Mouse (Mus musculus) large intestine, adult 2 months (tissue): ENCODE results near the gene Il27ra. TPM values are rescaled to one million over a fixed set of nuclear protein-coding genes. Genes with fewer than 3 reads are reported as not detected.

ENCODE experiments used
- DNase-seq: peaks from one replicate; pipeline ENCODE4 v3.0.0-alpha.2; 2012; ENCODE audit warnings: low read depth, low spot score
- WGBS: fragments of 180-500 bp; shearing (Covaris S2); methylation state at CpG from one replicate; pipeline ENCODE4 v1.1.7; 2018; 5-methylcytosine and 5-hydroxymethylcytosine counted together
- polyA plus RNA-seq: library from polyadenylated mRNA; depleted of rRNA; stranded (reverse); fragments of >200 nt; gene quantifications from 2 replicates; pipeline ENCODE4 v1.2.3, GENCODE M21; 2012

Il27ra gene
- polyA plus RNA-seq, 1 experiment, result 5.5 TPM

GRCm38 (mm10) chr8:84067047-84067573 lies 24.7 kb upstream of the Il27ra start:
- peak; percentile 60 for DNase-seq
- WGBS, result under 1% methylated on average over 58 of the region's 58 CpGs

- WGBS, result under 1% methylated on average over 51 of the region's 51 CpGs
- peak; percentile 100 for DNase-seq
Measured at GRCm38 (mm10) chr8:84066291-84066930, 24.0 kb upstream of the Il27ra start, which contains the start of gene Rfx1. Gene Rfx1, plus strand, starts transcription at chr8:84066834.

DNA sequence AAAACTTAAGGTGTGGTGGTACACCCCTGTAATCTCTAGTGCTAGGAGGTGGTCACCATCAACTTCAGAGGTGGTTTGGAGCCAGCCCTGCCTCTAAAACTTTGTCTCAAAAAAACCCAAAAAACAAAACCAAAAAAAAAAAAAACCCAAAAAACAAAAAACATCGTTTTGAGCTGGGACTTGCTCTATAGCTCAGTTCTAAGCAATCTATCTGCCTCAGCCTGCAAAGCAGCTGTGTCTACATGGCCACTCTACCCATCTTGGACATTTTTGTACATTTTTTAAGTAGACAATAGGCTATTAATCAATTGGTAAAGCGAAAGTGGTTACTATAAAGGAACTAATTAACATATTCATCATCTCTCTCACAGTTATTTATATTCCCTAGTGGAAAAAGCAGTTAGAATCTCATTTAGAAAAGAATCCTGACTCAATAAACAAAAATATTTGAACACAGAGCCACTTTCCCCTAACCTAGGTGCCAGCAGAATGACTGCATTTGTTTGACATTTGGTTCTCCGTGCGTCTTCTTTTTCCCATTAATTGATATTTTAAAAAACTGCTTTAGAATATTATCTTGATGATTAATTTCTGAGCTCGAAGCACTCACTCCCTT lies 23.2 kb upstream of the Il27ra start:
- 23% methylated on average over 5 of the region's 5 CpGs for WGBS
- DNase-seq, result no peak

- WGBS, result 98% methylated on average over 1 of the region's 1 CpGs
- no peak for DNase-seq
Measured at GRCm38 (mm10) chr8:84065037-84065436, 22.6 kb upstream of the Il27ra start, which contains the start of gene Gm10643. Gene Gm10643, minus strand, starts transcription at chr8:84065137.

GRCm38 (mm10) chr8:84063861-84064610 lies 21.6 kb upstream of the Il27ra start:
- 52% methylated on average over 8 of the region's 8 CpGs for WGBS

DNA sequence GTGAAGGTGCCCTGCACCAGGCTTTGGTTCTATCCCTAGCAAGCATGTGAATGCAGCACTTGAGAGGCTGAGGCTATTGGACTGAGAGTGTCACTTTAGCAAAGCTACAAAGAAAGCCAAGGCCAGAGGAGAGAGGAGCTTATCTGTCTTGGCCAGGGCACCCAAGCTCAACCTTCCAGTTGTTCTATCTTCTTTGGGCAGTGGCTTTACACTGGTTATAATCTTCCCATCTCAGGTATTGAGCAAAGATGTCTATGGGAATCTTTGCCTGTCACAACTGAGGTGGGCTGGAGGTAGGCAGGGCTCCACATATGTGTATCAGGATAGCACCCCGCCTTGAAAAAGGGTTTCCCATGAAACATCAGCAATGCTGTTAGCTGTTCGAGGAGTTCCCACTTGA lies 17.9 kb upstream of the Il27ra start:
- WGBS, result 85% methylated on average over 2 of the region's 2 CpGs
- no peak for DNase-seq

More at GRCm38 (mm10) chr8:84063861-84064610, 21.6 kb upstream of the Il27ra start:
- no peak for DNase-seq

GRCm38 (mm10) chr8:84059226-84059625 lies 16.8 kb upstream of the Il27ra start:
- DNase-seq, result no peak
- 93% methylated on average over 2 of the region's 2 CpGs for WGBS

- 90% methylated on average over 1 of the region's 1 CpGs for WGBS
- DNase-seq, result no peak
Measured at GRCm38 (mm10) chr8:84057827-84058226, 15.4 kb upstream of the Il27ra start.

GRCm38 (mm10) chr8:84053229-84053628 lies 10.8 kb upstream of the Il27ra start:
- 94% methylated on average over 5 of the region's 5 CpGs for WGBS
- DNase-seq, result no peak

GRCm38 (mm10) chr8:84052746-84053145 lies 10.4 kb upstream of the Il27ra start:
- DNase-seq, result no peak
- 39% methylated on average over 3 of the region's 3 CpGs for WGBS

DNA sequence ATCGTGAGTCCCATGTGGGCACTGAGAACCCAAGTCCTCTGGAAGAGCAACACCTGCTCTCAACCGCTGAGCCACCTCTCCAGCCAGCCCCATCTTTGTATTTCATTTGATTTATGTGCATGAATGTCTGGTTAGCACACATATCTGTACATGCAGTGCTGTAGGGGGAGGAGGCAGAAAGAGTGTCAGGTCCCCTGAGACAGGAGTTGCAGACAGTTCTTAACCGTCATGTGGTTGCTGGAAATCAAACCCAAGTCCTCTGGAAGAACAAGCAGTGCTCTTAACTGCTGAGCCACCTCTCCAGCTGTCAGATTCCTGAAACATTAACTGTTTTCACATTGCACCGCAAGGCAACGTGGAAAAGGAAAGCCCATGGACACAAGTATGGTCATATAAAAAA lies 5.8 kb upstream of the Il27ra start:
- DNase-seq, result no peak
- 65% methylated on average over 5 of the region's 5 CpGs for WGBS

- WGBS, result 86% methylated on average over 3 of the region's 3 CpGs
- DNase-seq, result no peak
Measured at GRCm38 (mm10) chr8:84046505-84046904, 4.1 kb upstream of the Il27ra start.

GRCm38 (mm10) chr8:84044900-84045299 lies 2.5 kb upstream of the Il27ra start, which contains the start of gene Rln3:
Gene Rln3, minus strand, starts transcription at chr8:84045000.
- DNase-seq, result no peak
- 26% methylated on average over 9 of the region's 9 CpGs for WGBS

- 32% methylated on average over 7 of the region's 7 CpGs for WGBS
Measured at GRCm38 (mm10) chr8:84044103-84044502, 1.7 kb upstream of the Il27ra start.

GRCm38 (mm10) chr8:84042948-84043342 lies 556 bp upstream of the Il27ra start:
- WGBS, result 61% methylated on average over 12 of the region's 12 CpGs
- no peak for DNase-seq

More at GRCm38 (mm10) chr8:84044103-84044502, 1.7 kb upstream of the Il27ra start:
- no peak for DNase-seq

DNA sequence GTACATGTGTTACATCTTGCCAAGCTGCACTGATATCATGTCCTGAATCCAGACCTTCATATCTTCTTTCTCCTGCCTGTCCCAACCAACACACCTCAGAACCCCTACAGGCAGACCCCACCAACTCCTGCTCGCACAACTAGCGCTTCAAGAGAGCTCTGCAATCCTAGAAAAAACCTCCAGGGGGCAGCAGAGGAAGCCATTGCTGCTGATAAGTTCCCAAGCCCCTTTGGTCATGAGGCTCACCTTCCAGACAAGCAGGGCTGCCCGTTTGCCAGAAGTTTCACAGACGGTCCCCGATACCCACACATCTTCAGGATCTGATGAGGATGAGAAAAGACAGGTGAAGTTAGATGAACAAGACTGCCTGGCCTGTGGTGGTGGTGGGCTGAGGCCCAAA lies 3.3 kb downstream of the Il27ra start:
- peak; percentile 33 for DNase-seq

GRCm38 (mm10) chr8:84038015-84038414 lies 4.4 kb downstream of the Il27ra start:
- 61% methylated on average over 5 of the region's 5 CpGs for WGBS
- no peak for DNase-seq

More for the DNA sequence above, 3.3 kb downstream of the Il27ra start:
- 5% methylated on average over 5 of the region's 5 CpGs for WGBS

DNA sequence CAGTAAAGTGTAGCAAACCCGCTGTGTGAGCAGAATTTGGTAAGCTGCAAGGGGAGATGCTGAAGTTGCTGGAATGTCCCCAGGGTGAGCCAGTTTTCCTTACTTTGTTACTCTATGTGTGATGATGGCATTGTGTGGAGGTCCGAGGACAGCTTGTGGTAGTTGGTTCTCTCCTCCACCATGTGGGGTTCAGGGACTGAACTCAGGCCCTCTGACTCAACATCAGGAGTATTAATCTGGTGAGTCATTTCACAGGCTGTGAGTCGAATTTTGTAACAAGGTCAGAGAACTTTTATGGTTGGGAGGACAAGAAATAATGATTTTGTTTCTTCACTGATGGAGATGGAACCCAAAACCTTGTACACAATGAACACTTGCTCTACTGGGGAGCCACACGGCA lies 9.6 kb downstream of the Il27ra start:
- 67% methylated on average over 4 of the region's 4 CpGs for WGBS

GRCm38 (mm10) chr8:84029272-84029671 lies 13.1 kb downstream of the Il27ra start:
- 94% methylated on average over 5 of the region's 5 CpGs for WGBS
- no peak for DNase-seq

More for the DNA sequence above, 9.6 kb downstream of the Il27ra start:
- no peak for DNase-seq

GRCm38 (mm10) chr8:84027449-84027848 lies 14.9 kb downstream of the Il27ra start:
- WGBS, result 14% methylated on average over 10 of the region's 10 CpGs
- no peak for DNase-seq
